Mouse (Mus musculus): ENCODE data around the gene Mettl13. TPM values are rescaled to one million over a fixed set of nuclear protein-coding genes. Genes with fewer than 3 reads are reported as not detected.

Mettl13 gene
- polyA plus RNA-seq, 1 experiment: 6.2 TPM

- DNase-seq: peak; percentile 65
- Histone ChIP-seq H3K4me1 (ENCODE audit: control insufficient read depth, insufficient read depth, low read length) (no peaks in the 10 kb centered on the region), H3K4me3 (replicated peaks; ENCODE audit: extremely low read depth, low read depth, low read length) (peak overlapping the region; percentile 60)
- 1% methylated on average over 46 of the region's 46 CpGs for WGBS
- no peak for TF ChIP-seq POLR2A (IDR thresholded peaks at IDR 0.05; ENCODE audit: borderline replicate concordance, extremely low read depth, low read depth, low read length)
- TF ChIP-seq CTCF (IDR thresholded peaks at IDR 0.05; ENCODE audit: insufficient read depth, low read length): no peak
Observed at GRCm38 (mm10) chr1:162570931-162571601, 22.7 kb upstream of the Mettl13 start.

GRCm38 (mm10) chr1:162570260-162570748, 22.0 kb upstream of the Mettl13 start, which contains the start of gene Vamp4:
TSS of gene Vamp4 (plus strand) at chr1:162570515.
- no peak for TF ChIP-seq CTCF (IDR thresholded peaks at IDR 0.05; ENCODE audit: insufficient read depth, low read length)
- TF ChIP-seq POLR2A (IDR thresholded peaks at IDR 0.05; ENCODE audit: borderline replicate concordance, extremely low read depth, low read depth, low read length): peak; percentile 68; the same call in 1 of the 2 replicates
- WGBS: under 1% methylated on average over 38 of the region's 43 CpGs
- Histone ChIP-seq H3K4me3 (replicated peaks; ENCODE audit: extremely low read depth, low read depth, low read length) (peak within 1 kb of the TSS; percentile 60), H3K4me1 (ENCODE audit: control insufficient read depth, insufficient read depth, low read length) (no peaks in the 10 kb centered on the region)
- peak; percentile 88 for DNase-seq

- DNase-seq: no peak
- no peaks in the 10 kb centered on the region for H3K4me1 ChIP-seq (ENCODE audit: control insufficient read depth, insufficient read depth, low read length)
- 68% methylated on average over 3 of the region's 3 CpGs for WGBS
- TF ChIP-seq POLR2A (IDR thresholded peaks at IDR 0.05; ENCODE audit: borderline replicate concordance, extremely low read depth, low read depth, low read length) (no peak), CTCF (IDR thresholded peaks at IDR 0.05; ENCODE audit: insufficient read depth, low read length) (no peak)
- H3K4me3 ChIP-seq (replicated peaks; ENCODE audit: extremely low read depth, low read depth, low read length): no peak overlapping the region
Observed at GRCm38 (mm10) chr1:162567351-162567750, 19.0 kb upstream of the Mettl13 start.

- Histone ChIP-seq H3K4me3 (replicated peaks; ENCODE audit: extremely low read depth, low read depth, low read length) (no peak overlapping the region), H3K4me1 (ENCODE audit: control insufficient read depth, insufficient read depth, low read length) (no peaks in the 10 kb centered on the region)
- no peak for TF ChIP-seq CTCF (IDR thresholded peaks at IDR 0.05; ENCODE audit: insufficient read depth, low read length)
- TF ChIP-seq POLR2A (IDR thresholded peaks at IDR 0.05; ENCODE audit: borderline replicate concordance, extremely low read depth, low read depth, low read length): no peak
- WGBS: 24% methylated on average over 3 of the region's 3 CpGs
- DNase-seq: no peak
Observed at GRCm38 (mm10) chr1:162564992-162565391, 16.6 kb upstream of the Mettl13 start.

- Histone ChIP-seq H3K4me3 (replicated peaks; ENCODE audit: extremely low read depth, low read depth, low read length) (no peak overlapping the region), H3K4me1 (ENCODE audit: control insufficient read depth, insufficient read depth, low read length) (no peaks in the 10 kb centered on the region)
- TF ChIP-seq CTCF (IDR thresholded peaks at IDR 0.05; ENCODE audit: insufficient read depth, low read length) (no peak), POLR2A (IDR thresholded peaks at IDR 0.05; ENCODE audit: borderline replicate concordance, extremely low read depth, low read depth, low read length) (no peak)
- 44% methylated on average over 1 of the region's 1 CpGs for WGBS
- DNase-seq: no peak
Observed at GRCm38 (mm10) chr1:162563236-162563635, 14.9 kb upstream of the Mettl13 start.

GRCm38 (mm10) chr1:162554193-162554592, 5.8 kb upstream of the Mettl13 start:
- DNase-seq: no peak
- H3K4me1 ChIP-seq (ENCODE audit: control insufficient read depth, insufficient read depth, low read length): 0 out of 2 replicates have a peak, but pooled peaks cover 2% of the 10 kb centered on the region
- no peak for TF ChIP-seq CTCF (IDR thresholded peaks at IDR 0.05; ENCODE audit: insufficient read depth, low read length)
- TF ChIP-seq POLR2A (IDR thresholded peaks at IDR 0.05; ENCODE audit: borderline replicate concordance, extremely low read depth, low read depth, low read length): no peak
- 82% methylated on average over 3 of the region's 3 CpGs for WGBS
- H3K4me3 ChIP-seq (replicated peaks; ENCODE audit: extremely low read depth, low read depth, low read length): no peak overlapping the region

GRCm38 (mm10) chr1:162552956-162553355, 4.6 kb upstream of the Mettl13 start:
- no peak for DNase-seq
- WGBS: 62% methylated on average over 9 of the region's 9 CpGs
- H3K4me1 ChIP-seq (ENCODE audit: control insufficient read depth, insufficient read depth, low read length): 0 out of 2 replicates have a peak, but pooled peaks cover 3% of the 10 kb centered on the region
- H3K4me3 ChIP-seq (replicated peaks; ENCODE audit: extremely low read depth, low read depth, low read length): no peak overlapping the region
- no peak for TF ChIP-seq CTCF (IDR thresholded peaks at IDR 0.05; ENCODE audit: insufficient read depth, low read length)
- TF ChIP-seq POLR2A (IDR thresholded peaks at IDR 0.05; ENCODE audit: borderline replicate concordance, extremely low read depth, low read depth, low read length): no peak

GRCm38 (mm10) chr1:162549615-162550283, 1.4 kb upstream of the Mettl13 start:
- peak; percentile 40; the same call in 1 of the 2 replicates for TF ChIP-seq CTCF (IDR thresholded peaks at IDR 0.05; ENCODE audit: insufficient read depth, low read length)
- no peak for TF ChIP-seq POLR2A (IDR thresholded peaks at IDR 0.05; ENCODE audit: borderline replicate concordance, extremely low read depth, low read depth, low read length)
- WGBS: 66% methylated on average over 5 of the region's 5 CpGs
- Histone ChIP-seq H3K4me1 (ENCODE audit: control insufficient read depth, insufficient read depth, low read length) (peaks cover 9% of the 10 kb centered on the region; the same call in 1 of the 2 replicates), H3K4me3 (replicated peaks; ENCODE audit: extremely low read depth, low read depth, low read length) (no peak overlapping the region)
- no peak for DNase-seq

- TF ChIP-seq CTCF (IDR thresholded peaks at IDR 0.05; ENCODE audit: insufficient read depth, low read length) (no peak), POLR2A (IDR thresholded peaks at IDR 0.05; ENCODE audit: borderline replicate concordance, extremely low read depth, low read depth, low read length) (no peak)
- no peak for DNase-seq
- Histone ChIP-seq H3K4me3 (replicated peaks; ENCODE audit: extremely low read depth, low read depth, low read length) (peak overlapping the region; percentile 32), H3K4me1 (ENCODE audit: control insufficient read depth, insufficient read depth, low read length) (peaks cover 9% of the 10 kb centered on the region; the same call in 1 of the 2 replicates)
- 45% methylated on average over 10 of the region's 10 CpGs for WGBS
Observed at GRCm38 (mm10) chr1:162548917-162549613, 714 bp upstream of the Mettl13 start.

Data from lung, adult 2 months (tissue).